Mouse (Mus musculus): ENCODE data around the gene Tectb. TPM values are rescaled to one million over a fixed set of nuclear protein-coding genes. Genes with fewer than 3 reads are reported as not detected.

Tectb gene
- polyA plus RNA-seq, 1 experiment = 0.09 TPM

- WGBS = 61% methylated on average over 6 of the region's 6 CpGs
- Histone ChIP-seq H3K27ac (ENCODE audit: insufficient read depth, low read depth, low read length) (no peak overlapping the region), H3K27me3 (replicated peaks; ENCODE audit: control insufficient read depth, insufficient read depth, low read length) (no peaks in the 10 kb centered on the region), H3K36me3 (ENCODE audit: control insufficient read depth, insufficient read depth, low read length) (no peaks in the 10 kb centered on the region), H3K4me1 (ENCODE audit: control insufficient read depth, insufficient read depth, low read length) (no peaks in the 10 kb centered on the region), H3K4me3 (ENCODE audit: insufficient read depth, low read depth, low read length) (no peak overlapping the region)
- no peak for TF ChIP-seq CTCF (conservative IDR thresholded peaks at IDR 0.05; ENCODE audit: insufficient read depth, insufficient read length, low read depth, low read length)
- no peak for TF ChIP-seq POLR2A (IDR thresholded peaks at IDR 0.05; ENCODE audit: low read depth, low read length)
- no peak for DNase-seq
These were observed 26.7 kb downstream of the Tectb start for GRCm38 (mm10) chr19:55207205-55207604.

GRCm38 (mm10) chr19:55207746-55208538 lies 27.4 kb downstream of the Tectb start:
- H3K4me3 ChIP-seq (ENCODE audit: insufficient read depth, low read depth, low read length) = no peak overlapping the region
- H3K27ac ChIP-seq (ENCODE audit: insufficient read depth, low read depth, low read length) = no peak overlapping the region
- H3K36me3 ChIP-seq (ENCODE audit: control insufficient read depth, insufficient read depth, low read length) = no peaks in the 10 kb centered on the region
- no peaks in the 10 kb centered on the region for H3K4me1 ChIP-seq (ENCODE audit: control insufficient read depth, insufficient read depth, low read length)
- WGBS = 62% methylated on average over 25 of the region's 25 CpGs
- TF ChIP-seq POLR2A (IDR thresholded peaks at IDR 0.05; ENCODE audit: low read depth, low read length) = no peak
- TF ChIP-seq CTCF (conservative IDR thresholded peaks at IDR 0.05; ENCODE audit: insufficient read depth, insufficient read length, low read depth, low read length) = no peak
- no peak for DNase-seq
- H3K27me3 ChIP-seq (replicated peaks; ENCODE audit: control insufficient read depth, insufficient read depth, low read length) = no peaks in the 10 kb centered on the region

GRCm38 (mm10) chr19:55208654-55209053 lies 28.1 kb downstream of the Tectb start:
- no peak for DNase-seq
- Histone ChIP-seq H3K36me3 (ENCODE audit: control insufficient read depth, insufficient read depth, low read length) (no peaks in the 10 kb centered on the region), H3K4me1 (ENCODE audit: control insufficient read depth, insufficient read depth, low read length) (no peaks in the 10 kb centered on the region), H3K4me3 (ENCODE audit: insufficient read depth, low read depth, low read length) (no peak overlapping the region), H3K27me3 (replicated peaks; ENCODE audit: control insufficient read depth, insufficient read depth, low read length) (no peaks in the 10 kb centered on the region), H3K27ac (ENCODE audit: insufficient read depth, low read depth, low read length) (no peak overlapping the region)
- 50% methylated on average over 4 of the region's 4 CpGs for WGBS
- TF ChIP-seq CTCF (conservative IDR thresholded peaks at IDR 0.05; ENCODE audit: insufficient read depth, insufficient read length, low read depth, low read length) (no peak), POLR2A (IDR thresholded peaks at IDR 0.05; ENCODE audit: low read depth, low read length) (no peak)

- TF ChIP-seq CTCF (conservative IDR thresholded peaks at IDR 0.05; ENCODE audit: insufficient read depth, insufficient read length, low read depth, low read length) (no peak), POLR2A (IDR thresholded peaks at IDR 0.05; ENCODE audit: low read depth, low read length) (no peak)
- WGBS = 75% methylated on average over 3 of the region's 3 CpGs
- H3K27ac ChIP-seq (ENCODE audit: insufficient read depth, low read depth, low read length) = no peak overlapping the region
- H3K36me3 ChIP-seq (ENCODE audit: control insufficient read depth, insufficient read depth, low read length) = no peaks in the 10 kb centered on the region
- no peak overlapping the region for H3K4me3 ChIP-seq (ENCODE audit: insufficient read depth, low read depth, low read length)
- H3K4me1 ChIP-seq (ENCODE audit: control insufficient read depth, insufficient read depth, low read length) = no peaks in the 10 kb centered on the region
- DNase-seq = no peak
- H3K27me3 ChIP-seq (replicated peaks; ENCODE audit: control insufficient read depth, insufficient read depth, low read length) = no peaks in the 10 kb centered on the region
These were observed 28.6 kb downstream of the Tectb start for GRCm38 (mm10) chr19:55209084-55209483.

- H3K4me3 ChIP-seq (ENCODE audit: insufficient read depth, low read depth, low read length) = no peak overlapping the region
- no peak overlapping the region for H3K27ac ChIP-seq (ENCODE audit: insufficient read depth, low read depth, low read length)
- TF ChIP-seq POLR2A (IDR thresholded peaks at IDR 0.05; ENCODE audit: low read depth, low read length) (no peak), CTCF (conservative IDR thresholded peaks at IDR 0.05; ENCODE audit: insufficient read depth, insufficient read length, low read depth, low read length) (no peak)
- no peaks in the 10 kb centered on the region for H3K27me3 ChIP-seq (replicated peaks; ENCODE audit: control insufficient read depth, insufficient read depth, low read length)
- WGBS = 89% methylated on average over 1 of the region's 1 CpGs
- no peak for DNase-seq
- no peaks in the 10 kb centered on the region for H3K4me1 ChIP-seq (ENCODE audit: control insufficient read depth, insufficient read depth, low read length)
- no peaks in the 10 kb centered on the region for H3K36me3 ChIP-seq (ENCODE audit: control insufficient read depth, insufficient read depth, low read length)
These were observed 31.2 kb downstream of the Tectb start for GRCm38 (mm10) chr19:55211698-55212097.

GRCm38 (mm10) chr19:55213617-55214340 lies 33.2 kb downstream of the Tectb start:
- Histone ChIP-seq H3K36me3 (ENCODE audit: control insufficient read depth, insufficient read depth, low read length) (no peaks in the 10 kb centered on the region), H3K27ac (ENCODE audit: insufficient read depth, low read depth, low read length) (no peak overlapping the region), H3K4me3 (ENCODE audit: insufficient read depth, low read depth, low read length) (no peak overlapping the region), H3K4me1 (ENCODE audit: control insufficient read depth, insufficient read depth, low read length) (no peaks in the 10 kb centered on the region), H3K27me3 (replicated peaks; ENCODE audit: control insufficient read depth, insufficient read depth, low read length) (no peaks in the 10 kb centered on the region)
- WGBS = 60% methylated on average over 12 of the region's 12 CpGs
- TF ChIP-seq CTCF (conservative IDR thresholded peaks at IDR 0.05; ENCODE audit: insufficient read depth, insufficient read length, low read depth, low read length) (no peak), POLR2A (IDR thresholded peaks at IDR 0.05; ENCODE audit: low read depth, low read length) (no peak)
- DNase-seq = no peak

GRCm38 (mm10) chr19:55216876-55217275 lies 36.3 kb downstream of the Tectb start:
- Histone ChIP-seq H3K27me3 (replicated peaks; ENCODE audit: control insufficient read depth, insufficient read depth, low read length) (no peaks in the 10 kb centered on the region), H3K4me3 (ENCODE audit: insufficient read depth, low read depth, low read length) (peak overlapping the region; percentile 30; the same call in 1 of the 2 replicates), H3K27ac (ENCODE audit: insufficient read depth, low read depth, low read length) (peak overlapping the region; percentile 76), H3K4me1 (ENCODE audit: control insufficient read depth, insufficient read depth, low read length) (no peaks in the 10 kb centered on the region), H3K36me3 (ENCODE audit: control insufficient read depth, insufficient read depth, low read length) (no peaks in the 10 kb centered on the region)
- TF ChIP-seq POLR2A (IDR thresholded peaks at IDR 0.05; ENCODE audit: low read depth, low read length) = no peak
- no peak for TF ChIP-seq CTCF (conservative IDR thresholded peaks at IDR 0.05; ENCODE audit: insufficient read depth, insufficient read length, low read depth, low read length)
- DNase-seq = no peak
- WGBS = 91% methylated on average over 4 of the region's 4 CpGs
